ENCODE assay signal across 17 mouse cellular contexts in the genomic region with DNA sequence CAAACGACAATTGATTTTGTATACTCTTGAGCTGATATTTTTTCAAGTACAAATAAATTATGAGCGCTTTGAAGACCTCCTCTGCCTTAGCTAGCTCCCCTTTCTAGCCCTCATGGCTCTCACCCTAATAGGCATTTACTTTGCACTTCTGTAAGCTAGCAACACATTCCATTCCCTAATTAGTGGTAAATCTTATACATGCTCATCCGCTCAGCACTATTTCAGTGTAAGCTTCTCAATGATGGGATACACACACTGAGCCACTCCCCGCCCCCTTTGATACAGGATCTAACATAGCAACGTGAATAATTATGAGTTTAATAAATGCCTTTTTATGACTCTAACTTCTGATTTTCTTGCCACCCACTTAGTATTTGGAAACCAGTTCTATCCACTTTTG. TPM values are rescaled to one million over a fixed set of nuclear protein-coding genes. Genes with fewer than 3 reads are reported as not detected.
A peak's percentile ranks its signal among the peaks of the same experiment; 100 is the strongest.
DNase-seq lines count a peak whose midpoint lies in the region; ATAC-seq and TF ChIP-seq lines count a peak whose summit lies in the region.
"Had no signal": no experiment of that assay in that cellular context is flagged by ENCODE, and none has a peak within 500 bp of the region (broad histone marks: within the 10 kb centered on the region; RNA-seq: fewer than 3 reads in every experiment).

No protein-coding gene starts in this region.

- no peak overlapping the region for H3K27ac ChIP-seq in forebrain, embryonic 12.5 days
- no peak overlapping the region for H3K27ac ChIP-seq in forebrain, embryonic 10.5 days
- H3K27ac ChIP-seq in forebrain, embryonic 15.5 days (replicated peaks): no peak overlapping the region
- H3K27ac ChIP-seq: embryonic facial prominence, embryonic 10.5 days; heart, adult 2 months; hindbrain, embryonic 15.5 days had no signal

- no peaks in the 10 kb centered on the region; the same call in 1 of the 2 replicates for H3K4me1 ChIP-seq in forebrain, embryonic 12.5 days
- peaks cover 12% of the 10 kb centered on the region for H3K4me1 ChIP-seq in forebrain, embryonic 10.5 days
- peaks cover 6% of the 10 kb centered on the region; the same call in 1 of the 2 replicates for H3K4me1 ChIP-seq in forebrain, embryonic 15.5 days
- peaks cover 2% of the 10 kb centered on the region; the same call in 1 of the 2 replicates for H3K4me1 ChIP-seq in lung, adult 2 months (ENCODE audit: control insufficient read depth, insufficient read depth, low read length)
- H3K4me1 ChIP-seq: hindbrain, embryonic 15.5 days had no signal

- DNase-seq in forebrain, embryonic 10.5 days (ENCODE audit: extremely low spot score, low spot score): no peak
- DNase-seq in brain, adult 2 months (ENCODE audit: low read depth, low spot score): peak; percentile 6
- DNase-seq in retina, postnatal 7 days (ENCODE audit: low read depth, low spot score): peak; percentile 9
- no peak for DNase-seq in lung, adult 2 months
- DNase-seq in heart, adult 9 months (ENCODE audit: low spot score in 2 of 2): no peak
- DNase-seq: adrenal gland, postnatal 14 days; cerebellum, adult 11 months; cerebellum, adult 9-10 months; gastrocnemius, postnatal 14 days; heart, adult 2 months had no signal

- 47% methylated on average over 5 of the region's 5 CpGs for WGBS in forebrain, embryonic 12.5 days
- WGBS in forebrain, embryonic 10.5 days: 65% methylated on average over 5 of the region's 5 CpGs
- WGBS in forebrain, embryonic 15.5 days: 21% methylated on average over 5 of the region's 5 CpGs
- WGBS in lung, adult 2 months: 70% methylated on average over 5 of the region's 5 CpGs

- no peak overlapping the region for H3K4me3 ChIP-seq in forebrain, embryonic 12.5 days (replicated peaks)
- no peak overlapping the region for H3K4me3 ChIP-seq in forebrain, embryonic 10.5 days
- H3K4me3 ChIP-seq in forebrain, embryonic 15.5 days: no peak overlapping the region
- no peak overlapping the region for H3K4me3 ChIP-seq in lung, adult 2 months (replicated peaks; ENCODE audit: extremely low read depth, low read depth, low read length)
- H3K4me3 ChIP-seq: embryonic facial prominence, embryonic 10.5 days; heart, adult 2 months; heart, embryonic 12.5 days; hindbrain, embryonic 15.5 days had no signal

- H3K9ac ChIP-seq in forebrain, embryonic 12.5 days: no peak overlapping the region
- no peak overlapping the region for H3K9ac ChIP-seq in forebrain, embryonic 15.5 days (replicated peaks)
- H3K9ac ChIP-seq: heart, embryonic 12.5 days; hindbrain, embryonic 15.5 days had no signal

- no peaks in the 10 kb centered on the region for H3K36me3 ChIP-seq in forebrain, embryonic 12.5 days (replicated peaks)
- no peaks in the 10 kb centered on the region for H3K36me3 ChIP-seq in forebrain, embryonic 10.5 days (replicated peaks)
- H3K36me3 ChIP-seq in forebrain, embryonic 15.5 days: no peaks in the 10 kb centered on the region
- H3K36me3 ChIP-seq: embryonic facial prominence, embryonic 10.5 days; heart, embryonic 12.5 days; hindbrain, embryonic 15.5 days had no signal

- TF ChIP-seq CTCF in lung, adult 2 months (IDR thresholded peaks at IDR 0.05; ENCODE audit: insufficient read depth, low read length): no peak

- no peaks in the 10 kb centered on the region for H3K9me3 ChIP-seq in forebrain, embryonic 12.5 days
- no peaks in the 10 kb centered on the region for H3K9me3 ChIP-seq in forebrain, embryonic 10.5 days
- H3K9me3 ChIP-seq in forebrain, embryonic 15.5 days: no peaks in the 10 kb centered on the region
- H3K9me3 ChIP-seq: embryonic facial prominence, embryonic 10.5 days; heart, embryonic 12.5 days; hindbrain, embryonic 15.5 days had no signal

- no peaks in the 10 kb centered on the region for H3K27me3 ChIP-seq in forebrain, embryonic 12.5 days
- no peaks in the 10 kb centered on the region for H3K27me3 ChIP-seq in forebrain, embryonic 10.5 days (ENCODE audit: poor library complexity, severe bottlenecking)
- H3K27me3 ChIP-seq in forebrain, embryonic 15.5 days: no peaks in the 10 kb centered on the region
- H3K27me3 ChIP-seq: heart, embryonic 12.5 days; hindbrain, embryonic 15.5 days; Patski had no signal

- TF ChIP-seq POLR2A in lung, adult 2 months (IDR thresholded peaks at IDR 0.05; ENCODE audit: borderline replicate concordance, extremely low read depth, low read depth, low read length): no peak

- no peak overlapping the region for H3K4me2 ChIP-seq in forebrain, embryonic 12.5 days
- no peak overlapping the region for H3K4me2 ChIP-seq in forebrain, embryonic 15.5 days (replicated peaks)
- H3K4me2 ChIP-seq: heart, embryonic 12.5 days; hindbrain, embryonic 15.5 days had no signal

- peak; percentile 36; the same call in 1 of the 2 replicates for ATAC-seq in forebrain, embryonic 12.5 days (ENCODE audit: low FRiP score)
- 0 out of 2 replicates have a peak, but pooled peaks have one; percentile 29 for ATAC-seq in forebrain, embryonic 15.5 days (replicated peaks)
- ATAC-seq: activated CD4-positive, CD25-positive, alpha-beta regulatory T cell, adult 4 months had no signal

RNA-seq across cellular contexts. Expression of a gene that starts 41.5 kb away (rescaled TPM):
- polyA plus RNA-seq in forebrain, embryonic 12.5 days (2016; fragmentation: Nextera tagmentation; extraction: Ambion mirVana): 20.9 and 21.9 TPM in 2 replicates
- polyA plus RNA-seq in forebrain, embryonic 10.5 days (2016; fragmentation: Nextera tagmentation; extraction: Ambion mirVana): 19.6 and 21.2 TPM in 2 replicates
- polyA plus RNA-seq in forebrain, embryonic 15.5 days (2015; fragmentation: Nextera tagmentation; extraction: Ambion mirVana): 21.5 and 22.2 TPM in 2 replicates
- 13.2 and 14.3 TPM in 2 replicates for polyA plus RNA-seq in lung, adult 2 months (2012; rRNA removed)

Comparison
In these comparisons a context has a peak if more than half of its experiments do, and no peak if none do; other contexts are left out.
1. DNase-seq: peak in brain, adult 2 months (single experiment) and retina, postnatal 7 days (single experiment); none in forebrain, embryonic 10.5 days (single experiment), lung, adult 2 months (single experiment) and heart, adult 9 months (0 of 2).